ENCODE assay signal across 29 mouse cellular contexts in the genomic region with DNA sequence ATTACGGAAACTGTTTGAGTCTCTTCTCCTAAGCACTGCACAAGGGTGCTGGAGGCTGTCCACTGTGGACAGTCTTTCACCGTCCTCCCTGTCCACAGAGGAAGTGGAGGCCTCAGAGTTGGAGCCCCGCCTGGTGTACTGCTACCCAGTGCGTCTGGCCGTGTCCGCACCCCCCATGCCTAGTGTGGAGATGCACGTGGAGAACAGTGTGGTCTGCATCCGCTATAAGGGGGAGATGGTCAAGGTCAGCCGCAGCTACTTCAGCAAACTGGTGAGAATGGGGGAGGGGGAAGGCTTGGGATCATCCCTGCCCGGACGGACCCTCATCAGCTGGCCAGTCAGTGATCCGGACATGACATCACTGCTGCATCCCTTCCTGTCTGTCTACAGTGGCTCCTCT. TPM values are rescaled to one million over a fixed set of nuclear protein-coding genes. Genes with fewer than 3 reads are reported as not detected.
DNase-seq lines count a peak whose midpoint lies in the region; ATAC-seq and TF ChIP-seq lines count a peak whose summit lies in the region.
"Had no signal": no experiment of that assay in that cellular context is flagged by ENCODE, and none has a peak within 500 bp of the region (broad histone marks: within the 10 kb centered on the region; RNA-seq: fewer than 3 reads in every experiment).

No protein-coding gene starts in this region.

- H3K9me3 ChIP-seq in heart, embryonic 14.5 days (ENCODE audit: control insufficient read depth, low read length): no peaks in the 10 kb centered on the region
- H3K9me3 ChIP-seq in liver, embryonic 15.5 days (replicated peaks): no peaks in the 10 kb centered on the region
- no peaks in the 10 kb centered on the region for H3K9me3 ChIP-seq in liver, embryonic 12.5 days (replicated peaks)
- H3K9me3 ChIP-seq in stomach, embryonic 15.5 days: no peaks in the 10 kb centered on the region
- no peaks in the 10 kb centered on the region for H3K9me3 ChIP-seq in stomach, postnatal 0 days (ENCODE audit: control insufficient read depth, low read length)
- H3K9me3 ChIP-seq: embryonic facial prominence, embryonic 10.5 days; embryonic facial prominence, embryonic 15.5 days; forebrain, embryonic 12.5 days; neural tube, embryonic 12.5 days had no signal

- no peak overlapping the region for H3K9ac ChIP-seq in heart, embryonic 14.5 days (ENCODE audit: low read length)
- no peak overlapping the region for H3K9ac ChIP-seq in liver, embryonic 15.5 days
- no peak overlapping the region for H3K9ac ChIP-seq in liver, embryonic 12.5 days
- H3K9ac ChIP-seq in stomach, embryonic 15.5 days: no peak overlapping the region
- H3K9ac ChIP-seq in stomach, postnatal 0 days (ENCODE audit: low read length): no peak overlapping the region
- H3K9ac ChIP-seq: embryonic facial prominence, embryonic 15.5 days; forebrain, embryonic 12.5 days; hindbrain, embryonic 14.5 days; neural tube, embryonic 12.5 days had no signal

- no peak overlapping the region for H3K27ac ChIP-seq in heart, embryonic 14.5 days (replicated peaks in 1 of 2; ENCODE audit: control insufficient read depth in 1 of 2, insufficient read depth in 1 of 2, low read depth in 2 of 2, low read length in 2 of 2)
- no peak overlapping the region for H3K27ac ChIP-seq in liver, embryonic 15.5 days (replicated peaks)
- no peak overlapping the region for H3K27ac ChIP-seq in liver, embryonic 12.5 days
- no peak overlapping the region for H3K27ac ChIP-seq in stomach, embryonic 15.5 days
- H3K27ac ChIP-seq in stomach, postnatal 0 days (replicated peaks): no peak overlapping the region
- H3K27ac ChIP-seq: embryonic facial prominence, embryonic 10.5 days; embryonic facial prominence, embryonic 15.5 days; forebrain, embryonic 12.5 days; hindbrain, embryonic 14.5 days; neural tube, embryonic 12.5 days had no signal

- peaks cover 99% of the 10 kb centered on the region for H3K36me3 ChIP-seq in heart, embryonic 14.5 days (ENCODE audit: control insufficient read depth, insufficient read depth, low read length)
- peaks cover 98% of the 10 kb centered on the region for H3K36me3 ChIP-seq in liver, embryonic 15.5 days (replicated peaks)
- peaks cover 100% of the 10 kb centered on the region for H3K36me3 ChIP-seq in liver, embryonic 12.5 days
- H3K36me3 ChIP-seq in stomach, embryonic 15.5 days: peaks cover 96% of the 10 kb centered on the region
- H3K36me3 ChIP-seq in stomach, postnatal 0 days (ENCODE audit: control insufficient read depth, insufficient read depth, low read length): peaks cover 86% of the 10 kb centered on the region

- peaks cover 7 to 10% of the 10 kb centered on the region in 2 experiments for H3K4me1 ChIP-seq in heart, embryonic 14.5 days (ENCODE audit: control insufficient read depth in 2 of 2, insufficient read depth in 2 of 2, low read length in 2 of 2)
- no peaks in the 10 kb centered on the region for H3K4me1 ChIP-seq in liver, embryonic 15.5 days (replicated peaks)
- H3K4me1 ChIP-seq in liver, embryonic 12.5 days: no peaks in the 10 kb centered on the region
- no peaks in the 10 kb centered on the region for H3K4me1 ChIP-seq in stomach, embryonic 15.5 days
- no peaks in the 10 kb centered on the region for H3K4me1 ChIP-seq in stomach, postnatal 0 days (replicated peaks; ENCODE audit: control insufficient read depth, insufficient read depth)
- H3K4me1 ChIP-seq: embryonic facial prominence, embryonic 10.5 days; forebrain, embryonic 12.5 days; neural tube, embryonic 12.5 days had no signal

- H3K4me3 ChIP-seq in heart, embryonic 14.5 days (ENCODE audit: control insufficient read depth in 1 of 2, insufficient read depth in 1 of 2, low read depth in 1 of 2, low read length in 2 of 2): no peak overlapping the region
- H3K4me3 ChIP-seq in liver, embryonic 15.5 days (replicated peaks): no peak overlapping the region
- H3K4me3 ChIP-seq in liver, embryonic 12.5 days: no peak overlapping the region
- H3K4me3 ChIP-seq in stomach, embryonic 15.5 days (replicated peaks): no peak overlapping the region
- no peak overlapping the region for H3K4me3 ChIP-seq in stomach, postnatal 0 days (ENCODE audit: low read depth, low read length)
- H3K4me3 ChIP-seq: embryonic facial prominence, embryonic 10.5 days; embryonic facial prominence, embryonic 15.5 days; forebrain, embryonic 12.5 days; neural tube, embryonic 12.5 days had no signal

- WGBS in heart, embryonic 14.5 days: 70% methylated on average over 12 of the region's 12 CpGs
- WGBS in liver, embryonic 15.5 days (ENCODE audit: insufficient replicate concordance): 77% methylated on average over 12 of the region's 12 CpGs
- 79% methylated on average over 12 of the region's 12 CpGs for WGBS in liver, embryonic 12.5 days (ENCODE audit: insufficient replicate concordance)
- WGBS in stomach, embryonic 15.5 days: 79% methylated on average over 12 of the region's 12 CpGs
- 82% methylated on average over 12 of the region's 12 CpGs for WGBS in stomach, postnatal 0 days

- no peaks in the 10 kb centered on the region for H3K27me3 ChIP-seq in heart, embryonic 14.5 days (ENCODE audit: control insufficient read depth, insufficient read depth, low read length)
- no peaks in the 10 kb centered on the region for H3K27me3 ChIP-seq in liver, embryonic 15.5 days
- no peaks in the 10 kb centered on the region for H3K27me3 ChIP-seq in liver, embryonic 12.5 days (replicated peaks)
- no peaks in the 10 kb centered on the region for H3K27me3 ChIP-seq in stomach, embryonic 15.5 days (replicated peaks)
- no peaks in the 10 kb centered on the region for H3K27me3 ChIP-seq in stomach, postnatal 0 days (ENCODE audit: control insufficient read depth, insufficient read depth, low read length)
- H3K27me3 ChIP-seq: embryonic facial prominence, embryonic 15.5 days; forebrain, embryonic 12.5 days; neural tube, embryonic 12.5 days; Patski had no signal

- no peak for TF ChIP-seq EP300 in stomach, postnatal 0 days (optimal IDR thresholded peaks at IDR 0.05)

- DNase-seq in cerebellum, adult 9-11 months: peak; percentile 56
- DNase-seq in cerebellum, adult 11-12 months: no peak
- no peak for DNase-seq in heart, postnatal 25 days (ENCODE audit: low spot score)
- no peak for DNase-seq in stomach, postnatal 0 days (ENCODE audit: low spot score)
- DNase-seq: adrenal gland, postnatal 10 days; cerebellum, adult 11 months; gastrocnemius, postnatal 25 days; heart, adult 18-20 months; kidney, adult 2 months; layer of hippocampus, postnatal 36 days; left cerebral cortex, postnatal 4 days; lung, adult 18-20 months; lung, postnatal 10 days; right cerebral cortex, adult 18-20 months; spleen, adult 18-20 months; thymus, adult 2 months had no signal

- no peak for TF ChIP-seq CTCF in stomach, postnatal 0 days (IDR thresholded peaks at IDR 0.05; ENCODE audit: low read depth)

- no peak overlapping the region for H3K4me2 ChIP-seq in heart, embryonic 14.5 days (ENCODE audit: low read length)
- H3K4me2 ChIP-seq in liver, embryonic 15.5 days: no peak overlapping the region
- H3K4me2 ChIP-seq in liver, embryonic 12.5 days: no peak overlapping the region
- H3K4me2 ChIP-seq in stomach, embryonic 15.5 days: no peak overlapping the region
- no peak overlapping the region for H3K4me2 ChIP-seq in stomach, postnatal 0 days (replicated peaks; ENCODE audit: low read depth)
- H3K4me2 ChIP-seq: embryonic facial prominence, embryonic 15.5 days; forebrain, embryonic 12.5 days; hindbrain, embryonic 14.5 days; midbrain, embryonic 11.5 days; neural tube, embryonic 12.5 days had no signal

- intact Hi-C loops in heart, postnatal 25 days (cut with DNase I): no loop called here

- ATAC-seq in heart, embryonic 14.5 days (ENCODE audit: insufficient number of reproducible peaks, insufficient read depth, low FRiP score, low read depth): peak; percentile 16; the same call in 1 of the 2 replicates
- peak; percentile 4; the same call in 1 of the 2 replicates for ATAC-seq in liver, embryonic 15.5 days (ENCODE audit: insufficient read depth)
- no peak for ATAC-seq in liver, embryonic 12.5 days
- ATAC-seq in stomach, embryonic 15.5 days (ENCODE audit: insufficient read depth, low FRiP score, low read depth): peak; percentile 5; the same call in 1 of the 2 replicates
- no peak for ATAC-seq in stomach, postnatal 0 days (ENCODE audit: low FRiP score, low TSS enrichment)
- ATAC-seq: midbrain, embryonic 16.5 days; Patski had no signal

RNA-seq across cellular contexts. Expression of gene Pcif1, which starts 9.9 kb away (rescaled TPM):
- polyA plus RNA-seq in heart, embryonic 14.5 days (2014; fragmentation: Nextera tagmentation; extraction: Ambion mirVana): 58.0 and 58.8 TPM in 2 replicates
- total RNA-seq in heart, postnatal 25 days (2021): 10 to 100 TPM; 27.5 to 34.6 TPM
- 38.3 and 40.7 TPM in 2 replicates for polyA plus RNA-seq in liver, embryonic 15.5 days (2015; fragmentation: Nextera tagmentation; extraction: Ambion mirVana)
- polyA plus RNA-seq in liver, embryonic 12.5 days (2016; fragmentation: Nextera tagmentation; extraction: Ambion mirVana): 48.6 and 51.5 TPM in 2 replicates
- 64.7 and 70.9 TPM in 2 replicates for polyA plus RNA-seq in stomach, embryonic 15.5 days (2015; fragmentation: Nextera tagmentation; extraction: Ambion mirVana)
- polyA plus RNA-seq in stomach, postnatal 0 days (2015; fragmentation: Nextera tagmentation; extraction: Ambion mirVana): 49.2 and 51.4 TPM in 2 replicates

RNA-seq across cellular contexts. Expression of gene Zfp335, which starts 22.6 kb away (rescaled TPM):
- polyA plus RNA-seq in heart, embryonic 14.5 days (2014; fragmentation: Nextera tagmentation; extraction: Ambion mirVana): 6.8 and 6.9 TPM in 2 replicates
- 1 to 10 TPM; 8.6 to 9.2 TPM for total RNA-seq in heart, postnatal 25 days (2021)
- polyA plus RNA-seq in liver, embryonic 15.5 days (2015; fragmentation: Nextera tagmentation; extraction: Ambion mirVana): 5.9 and 6.9 TPM in 2 replicates
- polyA plus RNA-seq in liver, embryonic 12.5 days (2016; fragmentation: Nextera tagmentation; extraction: Ambion mirVana): 10.5 and 11.2 TPM in 2 replicates
- 10.6 and 12.1 TPM in 2 replicates for polyA plus RNA-seq in stomach, embryonic 15.5 days (2015; fragmentation: Nextera tagmentation; extraction: Ambion mirVana)
- 3.7 and 4.3 TPM in 2 replicates for polyA plus RNA-seq in stomach, postnatal 0 days (2015; fragmentation: Nextera tagmentation; extraction: Ambion mirVana)

RNA-seq across cellular contexts. Expression of gene Pltp, which starts 31.5 kb away (rescaled TPM):
- polyA plus RNA-seq in heart, embryonic 14.5 days (2014; fragmentation: Nextera tagmentation; extraction: Ambion mirVana): 9.6 and 10.4 TPM in 2 replicates
- 10 to 100 TPM; 35.9 to 37.5 TPM for total RNA-seq in heart, postnatal 25 days (2021)
- polyA plus RNA-seq in liver, embryonic 15.5 days (2015; fragmentation: Nextera tagmentation; extraction: Ambion mirVana): 17.8 and 23.5 TPM in 2 replicates
- polyA plus RNA-seq in liver, embryonic 12.5 days (2016; fragmentation: Nextera tagmentation; extraction: Ambion mirVana): 8.4 and 8.7 TPM in 2 replicates
- polyA plus RNA-seq in stomach, embryonic 15.5 days (2015; fragmentation: Nextera tagmentation; extraction: Ambion mirVana): 43.9 and 48.5 TPM in 2 replicates
- polyA plus RNA-seq in stomach, postnatal 0 days (2015; fragmentation: Nextera tagmentation; extraction: Ambion mirVana): 42.7 and 44.2 TPM in 2 replicates

RNA-seq across cellular contexts. Expression of gene Mmp9, which starts 51.6 kb away (rescaled TPM):
- 0.09 TPM in 1 of 2 replicates, not detected in the other for polyA plus RNA-seq in heart, embryonic 14.5 days (2014; fragmentation: Nextera tagmentation; extraction: Ambion mirVana)
- total RNA-seq in heart, postnatal 25 days (2021): under 1 TPM; 0.55 to 0.61 TPM
- polyA plus RNA-seq in liver, embryonic 15.5 days (2015; fragmentation: Nextera tagmentation; extraction: Ambion mirVana): 5.9 and 10.2 TPM in 2 replicates
- 1.9 TPM in 2 replicates for polyA plus RNA-seq in liver, embryonic 12.5 days (2016; fragmentation: Nextera tagmentation; extraction: Ambion mirVana)
- polyA plus RNA-seq in stomach, embryonic 15.5 days (2015; fragmentation: Nextera tagmentation; extraction: Ambion mirVana): 5.3 and 6.2 TPM in 2 replicates
- 0.87 and 1.1 TPM in 2 replicates for polyA plus RNA-seq in stomach, postnatal 0 days (2015; fragmentation: Nextera tagmentation; extraction: Ambion mirVana)

RNA-seq across cellular contexts. Expression of gene Neurl2, which starts 55.7 kb away (rescaled TPM):
- 54.6 and 55.1 TPM in 2 replicates for polyA plus RNA-seq in heart, embryonic 14.5 days (2014; fragmentation: Nextera tagmentation; extraction: Ambion mirVana)
- 10 to 100 TPM; 39.9 to 44.6 TPM for total RNA-seq in heart, postnatal 25 days (2021)
- polyA plus RNA-seq in liver, embryonic 15.5 days (2015; fragmentation: Nextera tagmentation; extraction: Ambion mirVana): 1.5 and 2.5 TPM in 2 replicates
- polyA plus RNA-seq in liver, embryonic 12.5 days (2016; fragmentation: Nextera tagmentation; extraction: Ambion mirVana): 2.1 and 2.2 TPM in 2 replicates
- 6.2 and 6.9 TPM in 2 replicates for polyA plus RNA-seq in stomach, embryonic 15.5 days (2015; fragmentation: Nextera tagmentation; extraction: Ambion mirVana)
- 4.6 and 5.3 TPM in 2 replicates for polyA plus RNA-seq in stomach, postnatal 0 days (2015; fragmentation: Nextera tagmentation; extraction: Ambion mirVana)
- total RNA-seq: hematopoietic stem cell, adult 5-6 weeks had no signal

Comparison
In these comparisons a context has a peak if more than half of its experiments do, and no peak if none do; other contexts are left out.
1. ATAC-seq: peak in heart, embryonic 14.5 days (single experiment), liver, embryonic 15.5 days (single experiment) and stomach, embryonic 15.5 days (single experiment); none in liver, embryonic 12.5 days (single experiment) and stomach, postnatal 0 days (single experiment).